Comparison of ENCODE assay signal across 15 mouse cellular contexts in genomic region chr4:33595763-33596162, GRCm38 (mm10).
DNase-seq lines count a peak whose midpoint lies in the region; ATAC-seq and TF ChIP-seq lines count a peak whose summit lies in the region.
"Had no signal": no experiment of that assay in that cellular context is flagged by ENCODE, and none has a peak within 500 bp of the region (broad histone marks: within the 10 kb centered on the region; RNA-seq: fewer than 3 reads in every experiment).

No protein-coding gene starts in this region.

- H3K27me3 ChIP-seq in forebrain, embryonic 10.5 days (ENCODE audit: poor library complexity, severe bottlenecking), result peaks cover 4% of the 10 kb centered on the region; the same call in 1 of the 2 replicates
- H3K27me3 ChIP-seq in forebrain, embryonic 11.5 days (ENCODE audit: control insufficient read depth, insufficient read depth, low read length), result no peaks in the 10 kb centered on the region
- no peaks in the 10 kb centered on the region for H3K27me3 ChIP-seq in thymus, adult 2 months (ENCODE audit: control insufficient read depth, insufficient read depth, low read length)
- H3K27me3 ChIP-seq in midbrain, embryonic 11.5 days (ENCODE audit: control insufficient read depth, insufficient read depth, low read length), result no peaks in the 10 kb centered on the region; the same call in 1 of the 2 replicates
- H3K27me3 ChIP-seq in neural tube, embryonic 15.5 days (replicated peaks), result no peaks in the 10 kb centered on the region
- no peaks in the 10 kb centered on the region for H3K27me3 ChIP-seq in kidney, adult 2 months (replicated peaks; ENCODE audit: control insufficient read depth, insufficient read depth, low read length)
- H3K27me3 ChIP-seq: CH12.LX; limb, embryonic 15.5 days; neural tube, embryonic 13.5 days had no signal

- H3K36me3 ChIP-seq in forebrain, embryonic 10.5 days (replicated peaks), result no peaks in the 10 kb centered on the region
- H3K36me3 ChIP-seq in forebrain, embryonic 11.5 days (ENCODE audit: control insufficient read depth, insufficient read depth, low read length), result no peaks in the 10 kb centered on the region
- H3K36me3 ChIP-seq in thymus, adult 2 months (ENCODE audit: control insufficient read depth, insufficient read depth, low read length), result no peaks in the 10 kb centered on the region
- H3K36me3 ChIP-seq in midbrain, embryonic 11.5 days (ENCODE audit: control insufficient read depth, insufficient read depth, low read length), result no peaks in the 10 kb centered on the region
- H3K36me3 ChIP-seq in neural tube, embryonic 15.5 days, result no peaks in the 10 kb centered on the region
- no peaks in the 10 kb centered on the region for H3K36me3 ChIP-seq in kidney, adult 2 months (ENCODE audit: control insufficient read depth, insufficient read depth, low read length)
- H3K36me3 ChIP-seq: limb, embryonic 15.5 days; neural tube, embryonic 13.5 days had no signal

- TF ChIP-seq POLR2A in thymus, adult 2 months (IDR thresholded peaks at IDR 0.05; ENCODE audit: control insufficient read depth, extremely low read depth, insufficient read depth, low read length, poor library complexity), result no peak
- no peak for TF ChIP-seq POLR2A in kidney, adult 2 months (IDR thresholded peaks at IDR 0.05; ENCODE audit: low read depth, low read length)

- peaks cover 7% of the 10 kb centered on the region; the same call in 1 of the 2 replicates for H3K9me3 ChIP-seq in forebrain, embryonic 10.5 days
- H3K9me3 ChIP-seq in forebrain, embryonic 11.5 days (ENCODE audit: control insufficient read depth, low read length), result no peaks in the 10 kb centered on the region; the same call in 1 of the 2 replicates
- H3K9me3 ChIP-seq in midbrain, embryonic 11.5 days (ENCODE audit: control insufficient read depth, low read length), result no peaks in the 10 kb centered on the region; the same call in 1 of the 2 replicates
- no peaks in the 10 kb centered on the region for H3K9me3 ChIP-seq in neural tube, embryonic 15.5 days (replicated peaks)
- H3K9me3 ChIP-seq: limb, embryonic 15.5 days had no signal

- no peak overlapping the region; the same call in 1 of the 2 replicates for H3K9ac ChIP-seq in forebrain, embryonic 11.5 days (ENCODE audit: low read length)
- H3K9ac ChIP-seq in midbrain, embryonic 11.5 days (ENCODE audit: low read length), result peak overlapping the region; percentile 42; the same call in 1 of the 2 replicates
- no peak overlapping the region for H3K9ac ChIP-seq in neural tube, embryonic 15.5 days (replicated peaks)
- H3K9ac ChIP-seq: limb, embryonic 15.5 days; neural tube, embryonic 13.5 days had no signal

- DNase-seq in forebrain, embryonic 10.5 days (ENCODE audit: extremely low spot score, low spot score), result no peak
- no peak for DNase-seq in forebrain, embryonic 11.5 days (ENCODE audit: low spot score)
- DNase-seq in thymus, adult 2 months, result no peak
- no peak for DNase-seq in thymus, postnatal 10 days (ENCODE audit: low spot score in 2 of 2)
- no peak for DNase-seq in midbrain, embryonic 11.5 days (ENCODE audit: low spot score, missing footprints)
- no peak for DNase-seq in kidney, adult 2 months
- no peak for DNase-seq in ovary, postnatal 14 days (ENCODE audit: low spot score)
- DNase-seq: gastrocnemius, postnatal 14 days; kidney, adult 8-10 months; kidney, postnatal 25 days; lung, postnatal 36 days had no signal

- peak overlapping the region; percentile 66; the same call in 1 of the 2 replicates for H3K27ac ChIP-seq in forebrain, embryonic 10.5 days
- no peak overlapping the region for H3K27ac ChIP-seq in forebrain, embryonic 11.5 days (ENCODE audit: low read depth, low read length)
- H3K27ac ChIP-seq in thymus, adult 2 months (ENCODE audit: control insufficient read depth, insufficient read depth, low read length), result peak overlapping the region; percentile 96
- no peak overlapping the region for H3K27ac ChIP-seq in midbrain, embryonic 11.5 days (ENCODE audit: low read depth, low read length)
- no peak overlapping the region; the same call in 1 of the 2 replicates for H3K27ac ChIP-seq in neural tube, embryonic 15.5 days (replicated peaks)
- H3K27ac ChIP-seq in kidney, adult 2 months (ENCODE audit: insufficient read depth, low read depth, low read length), result no peak overlapping the region
- H3K27ac ChIP-seq: limb, embryonic 15.5 days; neural tube, embryonic 13.5 days had no signal

- H3K4me3 ChIP-seq in forebrain, embryonic 10.5 days, result no peak overlapping the region
- H3K4me3 ChIP-seq in forebrain, embryonic 11.5 days (ENCODE audit: low read depth, low read length), result no peak overlapping the region
- no peak overlapping the region for H3K4me3 ChIP-seq in thymus, adult 2 months (ENCODE audit: control insufficient read depth, insufficient read depth, low read length)
- no peak overlapping the region for H3K4me3 ChIP-seq in midbrain, embryonic 11.5 days (ENCODE audit: low read depth, low read length)
- no peak overlapping the region for H3K4me3 ChIP-seq in neural tube, embryonic 15.5 days (replicated peaks)
- H3K4me3 ChIP-seq in kidney, adult 2 months (ENCODE audit: insufficient read depth, low read depth, low read length), result no peak overlapping the region
- H3K4me3 ChIP-seq: limb, embryonic 15.5 days; neural tube, embryonic 13.5 days had no signal

- WGBS in forebrain, embryonic 10.5 days, result 79% methylated on average over 9 of the region's 9 CpGs
- WGBS in forebrain, embryonic 11.5 days, result 81% methylated on average over 9 of the region's 9 CpGs
- 88% methylated on average over 9 of the region's 9 CpGs for WGBS in thymus, adult 2 months
- 75% methylated on average over 9 of the region's 9 CpGs for WGBS in midbrain, embryonic 11.5 days
- 78% methylated on average over 9 of the region's 9 CpGs for WGBS in neural tube, embryonic 15.5 days
- WGBS in kidney, adult 2 months, result 76% methylated on average over 9 of the region's 9 CpGs

- no peak for TF ChIP-seq CTCF in thymus, adult 2 months (IDR thresholded peaks at IDR 0.05; ENCODE audit: borderline replicate concordance, control insufficient read depth, extremely low read depth, insufficient read depth, low read length, poor library complexity)
- no peak for TF ChIP-seq CTCF in kidney, adult 2 months (conservative IDR thresholded peaks at IDR 0.05; ENCODE audit: insufficient read depth, insufficient read length, low read depth, low read length)

- H3K4me2 ChIP-seq in forebrain, embryonic 11.5 days (ENCODE audit: low read depth, low read length, severe bottlenecking), result no peak overlapping the region
- no peak overlapping the region for H3K4me2 ChIP-seq in midbrain, embryonic 11.5 days
- H3K4me2 ChIP-seq in neural tube, embryonic 15.5 days, result no peak overlapping the region
- H3K4me2 ChIP-seq: limb, embryonic 15.5 days; neural tube, embryonic 13.5 days had no signal

- H3K4me1 ChIP-seq in forebrain, embryonic 10.5 days, result peaks cover 13% of the 10 kb centered on the region
- no peaks in the 10 kb centered on the region for H3K4me1 ChIP-seq in forebrain, embryonic 11.5 days (replicated peaks; ENCODE audit: control insufficient read depth, insufficient read depth, low read length)
- peaks cover 25% of the 10 kb centered on the region for H3K4me1 ChIP-seq in thymus, adult 2 months (replicated peaks; ENCODE audit: control insufficient read depth, insufficient read depth, low read length)
- H3K4me1 ChIP-seq in midbrain, embryonic 11.5 days (ENCODE audit: control insufficient read depth, insufficient read depth, low read length), result peaks cover under 1% of the 10 kb centered on the region
- H3K4me1 ChIP-seq in neural tube, embryonic 15.5 days, result peaks cover 8% of the 10 kb centered on the region; the same call in 1 of the 2 replicates
- no peaks in the 10 kb centered on the region for H3K4me1 ChIP-seq in kidney, adult 2 months (ENCODE audit: control insufficient read depth, insufficient read depth, low read length)
- H3K4me1 ChIP-seq: limb, embryonic 15.5 days had no signal

- ATAC-seq in forebrain, embryonic 11.5 days (replicated peaks; ENCODE audit: low FRiP score), result no peak
- ATAC-seq in midbrain, embryonic 11.5 days (ENCODE audit: low FRiP score), result peak; percentile 22; the same call in 1 of the 2 replicates
- peak; percentile 24; the same call in 1 of the 2 replicates for ATAC-seq in neural tube, embryonic 15.5 days (ENCODE audit: low FRiP score)

Comparison
In these comparisons a context has a peak if more than half of its experiments do, and no peak if none do; other contexts are left out.
1. H3K27ac ChIP-seq: peak in forebrain, embryonic 10.5 days (single experiment) and thymus, adult 2 months (single experiment); none in forebrain, embryonic 11.5 days (single experiment), midbrain, embryonic 11.5 days (single experiment), neural tube, embryonic 15.5 days (single experiment) and kidney, adult 2 months (single experiment).